Mouse (Mus musculus) heart, postnatal 4 days (tissue): ENCODE data around the gene Bicd2. TPM values are rescaled to one million over a fixed set of nuclear protein-coding genes. Genes with fewer than 3 reads are reported as not detected.

ENCODE experiments used
- DNase-seq: peaks from one replicate; pipeline ENCODE4 v3.0.0; 2021
- total RNA-seq, 2 experiments: library from RNA; stranded (reverse); gene quantifications; 2 replicates each; pipeline ENCODE4 v1.2.3; 2021

Bicd2 gene
- total RNA-seq, 2 experiments from 2014 or later, result 80.9 to 84.3 TPM

DNA sequence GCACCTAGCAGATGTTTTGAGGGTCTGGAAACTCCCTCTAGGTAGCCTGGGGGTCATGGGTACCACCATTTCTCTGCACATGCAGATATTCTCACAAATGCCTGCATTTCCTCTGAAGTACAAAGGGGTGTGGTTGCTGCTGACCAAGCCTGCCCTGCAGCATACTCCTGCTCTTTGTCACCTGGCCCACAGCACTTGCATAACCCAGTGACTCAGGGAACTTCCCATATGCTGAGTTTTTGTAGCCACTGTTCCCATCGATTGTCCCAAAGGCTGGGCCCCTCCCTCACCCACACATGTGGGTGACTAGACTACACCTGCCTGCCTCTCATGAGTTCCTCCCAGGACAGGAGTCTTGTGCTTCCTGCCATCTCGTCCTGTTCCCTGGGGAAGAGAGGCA is 61.2 kb downstream of the Bicd2 start:
- DNase-seq, result no peak

DNA sequence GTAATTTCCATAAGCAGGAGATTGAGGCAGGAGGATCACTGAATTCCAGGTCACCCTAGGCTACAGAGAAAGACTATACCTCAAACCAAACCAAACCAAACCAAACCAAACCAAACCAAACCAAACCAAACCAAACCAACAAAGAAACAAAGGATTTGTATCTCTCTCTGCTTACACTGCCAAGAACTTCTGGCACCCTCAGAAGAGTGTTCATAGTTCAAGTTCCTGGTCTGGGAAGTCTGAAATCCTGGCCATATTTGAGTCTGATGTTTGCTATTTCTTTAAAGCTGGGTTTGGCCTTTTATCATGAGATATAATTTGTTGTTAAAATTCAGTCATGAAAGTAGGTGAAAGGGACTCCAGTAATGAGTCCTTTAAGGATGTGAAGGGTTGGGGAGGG is 66.4 kb downstream of the Bicd2 start:
- no peak for DNase-seq

DNA sequence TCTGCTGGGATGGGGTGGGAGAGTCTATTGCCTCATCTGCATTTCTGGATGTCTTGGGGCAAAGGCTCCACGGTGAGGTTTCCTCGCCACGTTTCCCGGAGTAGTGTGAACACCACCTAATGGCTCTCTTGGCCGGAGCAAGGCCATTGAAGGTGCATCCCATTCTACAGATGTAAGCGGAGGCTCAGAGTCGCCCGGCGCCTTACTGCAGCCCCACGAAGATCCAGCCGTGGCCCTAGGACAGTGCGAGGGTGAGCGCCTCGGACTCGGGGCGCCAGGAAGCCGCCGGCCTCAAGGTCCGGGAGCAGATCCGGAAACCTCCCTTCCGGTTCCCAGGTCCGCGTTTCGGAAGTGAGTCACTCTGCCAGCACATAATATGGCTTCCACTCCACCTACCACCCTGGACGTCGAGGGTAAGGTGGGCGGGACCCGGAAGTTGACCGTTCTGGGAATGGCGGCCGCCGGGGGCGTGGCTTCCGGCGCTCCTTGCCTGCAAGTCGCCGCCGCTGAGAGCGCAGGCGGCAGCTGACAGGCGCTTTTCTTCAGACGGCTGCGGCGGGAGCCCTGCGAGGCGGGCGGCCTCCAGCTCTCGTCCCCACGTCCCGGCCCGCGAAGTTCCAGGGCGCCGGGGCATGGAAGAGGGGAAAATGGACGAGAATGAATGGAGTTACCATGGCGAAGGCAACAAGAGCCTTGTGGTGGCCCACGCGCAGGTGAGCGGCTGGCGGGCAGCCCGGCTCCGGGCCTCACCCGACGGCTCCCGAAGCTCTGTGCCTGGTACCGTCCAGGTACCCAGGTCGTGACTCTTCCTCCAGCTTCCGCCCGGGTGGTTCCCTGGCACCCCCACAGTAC is 79.6 kb downstream of the Bicd2 start, which contains the start of gene Ippk:
Gene Ippk (plus strand): TSS at position 496 of the 852 bp plus-strand sequence.
- peak; percentile 99 for DNase-seq

GRCm38 (mm10) chr13:49421606-49421917 is 80.2 kb downstream of the Bicd2 start:
- DNase-seq, result peak; percentile 41

DNA sequence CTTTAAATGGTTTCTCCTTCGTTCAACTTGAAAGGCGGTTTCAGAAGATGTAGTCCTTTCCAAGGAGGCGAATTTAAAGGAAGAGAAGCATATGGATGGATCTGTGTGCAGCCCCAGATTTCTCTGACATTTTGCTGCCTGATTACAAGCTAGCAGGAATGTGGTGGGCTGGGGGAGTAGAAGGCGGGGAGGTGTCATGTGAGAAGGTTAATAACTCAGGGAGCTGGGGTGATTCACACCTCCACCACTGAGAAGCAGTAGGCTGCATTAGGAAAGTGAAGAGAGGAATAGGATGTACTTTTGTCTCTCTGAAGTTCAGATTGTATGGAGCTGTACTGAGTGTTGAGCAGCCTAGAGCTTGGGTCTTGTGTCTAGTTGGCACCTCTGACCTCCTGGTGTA is 80.6 kb downstream of the Bicd2 start:
- DNase-seq, result no peak

GRCm38 (mm10) chr13:49426736-49427135 is 85.4 kb downstream of the Bicd2 start:
- DNase-seq, result no peak

DNA sequence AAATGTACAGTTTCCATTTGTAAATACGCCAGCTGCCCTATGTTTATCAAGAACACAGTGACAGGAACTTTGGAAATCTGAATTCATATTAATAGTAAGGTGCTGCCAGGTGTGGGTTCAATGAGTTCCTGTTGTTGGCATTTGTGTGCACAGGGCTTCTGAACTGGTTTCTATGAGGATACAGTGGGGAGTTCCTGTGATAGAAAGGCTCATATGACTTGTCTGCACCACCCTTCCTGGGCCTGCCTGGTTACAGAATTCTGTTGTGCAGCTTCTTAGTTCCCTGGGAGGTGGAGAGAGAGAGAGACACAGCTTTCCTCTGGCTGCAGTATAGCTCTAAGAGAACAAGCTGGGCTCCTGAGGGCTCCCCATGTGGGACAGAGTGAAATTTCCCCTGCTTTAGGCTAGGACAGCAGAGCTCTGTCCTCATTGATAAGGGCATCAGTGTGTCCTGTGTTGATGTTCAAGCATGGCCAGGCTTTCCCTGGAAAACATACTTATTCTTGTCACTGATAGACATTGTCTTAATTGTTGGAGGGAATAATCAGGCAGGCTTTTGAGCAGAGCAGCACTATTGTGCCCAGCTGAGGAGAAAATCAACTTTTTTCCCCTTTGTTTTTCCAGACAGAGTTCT is 86.8 kb downstream of the Bicd2 start:
- DNase-seq, result no peak

DNA sequence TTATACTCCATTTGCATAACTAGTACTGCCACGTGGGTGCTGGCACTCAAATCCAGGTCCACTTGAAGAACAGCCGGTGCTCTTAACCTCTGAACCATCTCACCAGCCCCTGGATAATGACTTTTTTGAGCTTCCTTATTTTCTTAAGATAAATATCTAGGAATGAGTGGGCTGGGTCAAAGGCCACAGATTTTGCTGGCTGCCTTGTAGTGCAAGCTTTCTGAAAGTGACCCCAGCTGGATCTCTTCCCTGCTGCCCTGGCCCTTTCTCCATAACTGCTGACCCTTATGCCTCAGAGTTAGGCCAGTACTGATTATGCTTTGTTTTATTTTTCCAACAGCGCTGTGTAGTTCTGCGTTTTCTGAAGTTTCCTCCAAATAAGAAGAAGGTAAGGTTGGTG is 89.1 kb downstream of the Bicd2 start:
- DNase-seq, result no peak

GRCm38 (mm10) chr13:49433268-49434029 is 92.1 kb downstream of the Bicd2 start:
- no peak for DNase-seq

GRCm38 (mm10) chr13:49435745-49436144 is 94.4 kb downstream of the Bicd2 start:
- DNase-seq, result no peak

DNA sequence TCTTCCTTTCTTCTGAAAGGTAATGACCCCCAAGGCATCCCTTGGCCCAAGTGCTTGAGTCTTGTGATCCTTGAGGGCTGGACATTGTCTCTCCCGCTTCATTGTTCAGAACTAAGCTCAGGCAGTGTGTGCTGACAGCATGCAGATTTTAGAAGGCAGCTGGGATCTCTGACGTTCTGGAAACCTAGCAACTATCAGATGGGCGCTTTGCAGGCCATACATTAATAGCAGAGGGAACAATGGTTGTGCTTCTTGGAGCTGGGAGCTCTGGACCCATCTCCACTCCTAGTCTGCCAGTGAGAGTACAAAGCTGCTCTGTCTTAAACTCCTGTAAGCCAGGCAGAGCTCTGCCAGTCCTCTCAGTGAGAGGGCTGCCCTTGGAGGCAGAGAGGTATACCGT is 94.8 kb downstream of the Bicd2 start:
- DNase-seq, result peak; percentile 27

Other genes with a start within 250 kb of the Bicd2 start
- 10 to 100 TPM; 22.3 to 25.0 TPM for gene Wnk2, start 193.6 kb upstream of the Bicd2 start, total RNA-seq
- 10 to 100 TPM; 51.3 to 53.5 TPM for gene Ninj1, start 154.1 kb upstream of the Bicd2 start, total RNA-seq
- 100 to 1,000 TPM; 103 to 108 TPM for gene Card19, start 125.5 kb upstream of the Bicd2 start, total RNA-seq
- gene Susd3, start 92.9 kb upstream of the Bicd2 start, total RNA-seq, result under 1 TPM; 0.43 to 0.68 TPM
- gene Fgd3, start 21.3 kb upstream of the Bicd2 start, total RNA-seq, result under 1 TPM; 0.27 to 0.55 TPM
- gene Ippk, start 79.7 kb downstream of the Bicd2 start, total RNA-seq, result 1 to 10 TPM; 9.5 to 9.9 TPM
- gene Tes3-ps, start 151.7 kb downstream of the Bicd2 start, total RNA-seq, result 1 to 10 TPM; 1.4 TPM
- 10 to 100 TPM; 13.2 to 13.8 TPM for gene Ecm2, start 163.2 kb downstream of the Bicd2 start, total RNA-seq
- 100 to 1,000 TPM in 1 of 2 experiments, 10 to 100 TPM in 1; 86.9 to 101 TPM for gene Aspn, start 202.9 kb downstream of the Bicd2 start, total RNA-seq
- under 1 TPM; 0.25 to 0.26 TPM for gene Omd, start 240.9 kb downstream of the Bicd2 start, total RNA-seq